Mouse (Mus musculus) heart, postnatal 14 days (tissue): ENCODE data around the gene Jpt2. TPM values are rescaled to one million over a fixed set of nuclear protein-coding genes. Genes with fewer than 3 reads are reported as not detected.

Experiments
- DNase-seq, 2 experiments: peaks; one replicate each; pipeline ENCODE4 v3.0.0; 2021 to 2022
- intact Hi-C: fragments of 180-260 bp; cut with DNase I; formaldehyde crosslinking; loops from one replicate; pipeline ENCODE4 v1.15.1; 2025
- total RNA-seq, 2 experiments: library from RNA; stranded (reverse); gene quantifications; 2 replicates each; pipeline ENCODE4 v1.2.3; 2021

Jpt2 gene
- total RNA-seq, 2 experiments from 2014 or later = 7.5 to 11.1 TPM

- intact Hi-C loops = no loop called here
Measured at GRCm38 (mm10) chr17:24890151-24891092, 70.1 kb downstream of the Jpt2 start.

DNA sequence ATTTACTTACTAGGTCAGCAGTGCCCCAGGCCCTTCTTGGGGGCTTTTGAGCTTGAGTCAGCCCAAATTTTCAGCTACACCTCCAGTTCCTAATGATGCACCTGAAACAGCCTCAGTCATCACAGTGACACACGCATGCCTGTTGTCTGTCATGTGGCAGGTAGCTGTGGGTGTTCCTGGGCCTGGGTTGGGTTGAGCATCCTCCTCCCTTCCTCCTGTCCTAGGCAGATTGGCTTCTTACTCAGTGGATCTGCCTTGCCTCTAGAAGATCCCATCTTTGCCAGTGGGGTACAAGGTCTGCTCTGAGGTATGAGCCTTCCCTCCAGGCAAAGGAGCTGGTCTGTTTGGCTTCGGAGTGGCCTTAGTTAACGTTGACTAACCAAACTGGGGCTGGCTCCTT lies 71.6 kb downstream of the Jpt2 start:
- DNase-seq = no peak
- intact Hi-C loops = no loop called here

More at GRCm38 (mm10) chr17:24890151-24891092, 70.1 kb downstream of the Jpt2 start:
- DNase-seq = no peak

Other genes with a start within 250 kb of the Jpt2 start
- gene Rnf151, start 242.6 kb downstream of the Jpt2 start, total RNA-seq = not detected
- 100 to 1,000 TPM; 673 to 751 TPM for gene Rps2, start 242.6 kb downstream of the Jpt2 start, total RNA-seq
- gene Ndufb10, start 236.2 kb downstream of the Jpt2 start, total RNA-seq = 100 to 1,000 TPM; 939 to 954 TPM
- 100 to 1,000 TPM; 186 to 197 TPM for gene Rpl3l, start 232.9 kb downstream of the Jpt2 start, total RNA-seq
- gene Msrb1, start 224.0 kb downstream of the Jpt2 start, total RNA-seq = 100 to 1,000 TPM; 214 TPM
- under 1 TPM in 1 of 2 experiments, not detected in 1; 0.29 TPM for gene Hs3st6, start 207.7 kb downstream of the Jpt2 start, total RNA-seq
- gene Meiob, start 156.4 kb downstream of the Jpt2 start, total RNA-seq = not detected
- 100 to 1,000 TPM; 109 to 122 TPM for gene Hagh, start 120.5 kb downstream of the Jpt2 start, total RNA-seq
- gene Fahd1, start 110.3 kb downstream of the Jpt2 start, total RNA-seq = 10 to 100 TPM; 70.8 to 78.1 TPM
- gene Igfals, start 94.7 kb downstream of the Jpt2 start, total RNA-seq = 1 to 10 TPM; 8.3 to 8.4 TPM
- gene Nubp2, start 74.3 kb downstream of the Jpt2 start, total RNA-seq = 10 to 100 TPM; 19.9 to 21.8 TPM
- gene Spsb3, start 74.0 kb downstream of the Jpt2 start, total RNA-seq = 10 to 100 TPM; 32.4 to 39.3 TPM
- gene Eme2, start 65.6 kb downstream of the Jpt2 start, total RNA-seq = 10 to 100 TPM; 17.5 to 17.9 TPM
- gene Mrps34, start 65.6 kb downstream of the Jpt2 start, total RNA-seq = 100 to 1,000 TPM; 108 to 115 TPM
- 10 to 100 TPM; 41.5 to 43.7 TPM for gene Nme3, start 64.2 kb downstream of the Jpt2 start, total RNA-seq
- 10 to 100 TPM; 66.2 to 70.4 TPM for gene Mapk8ip3, start 23.7 kb downstream of the Jpt2 start, total RNA-seq
- gene Cramp1l, start 55.1 kb upstream of the Jpt2 start, total RNA-seq = 10 to 100 TPM; 14.5 to 14.6 TPM
- gene Ift140, start 55.4 kb upstream of the Jpt2 start, total RNA-seq = 1 to 10 TPM; 6.3 to 7.3 TPM
- 10 to 100 TPM; 35.5 to 39.1 TPM for gene Tmem204, start 122.9 kb upstream of the Jpt2 start, total RNA-seq
- gene Telo2, start 155.3 kb upstream of the Jpt2 start, total RNA-seq = 10 to 100 TPM; 11.2 to 13.3 TPM
- gene Ptx4, start 160.1 kb upstream of the Jpt2 start, total RNA-seq = 1 to 10 TPM; 4.6 to 7.2 TPM
- 10 to 100 TPM; 27.5 to 28.9 TPM for gene Clcn7, start 172.7 kb upstream of the Jpt2 start, total RNA-seq
- not detected for gene Ccdc154, start 201.8 kb upstream of the Jpt2 start, total RNA-seq
- not detected for gene Gm38655, start 214.8 kb upstream of the Jpt2 start, total RNA-seq
- 10 to 100 TPM; 19.2 to 22.0 TPM for gene BC003965, start 223.9 kb upstream of the Jpt2 start, total RNA-seq
- gene Unkl, start 227.7 kb upstream of the Jpt2 start, total RNA-seq = 10 to 100 TPM; 10.8 to 10.9 TPM